Mouse (Mus musculus): ENCODE data around the gene Rpl13.

DNA sequence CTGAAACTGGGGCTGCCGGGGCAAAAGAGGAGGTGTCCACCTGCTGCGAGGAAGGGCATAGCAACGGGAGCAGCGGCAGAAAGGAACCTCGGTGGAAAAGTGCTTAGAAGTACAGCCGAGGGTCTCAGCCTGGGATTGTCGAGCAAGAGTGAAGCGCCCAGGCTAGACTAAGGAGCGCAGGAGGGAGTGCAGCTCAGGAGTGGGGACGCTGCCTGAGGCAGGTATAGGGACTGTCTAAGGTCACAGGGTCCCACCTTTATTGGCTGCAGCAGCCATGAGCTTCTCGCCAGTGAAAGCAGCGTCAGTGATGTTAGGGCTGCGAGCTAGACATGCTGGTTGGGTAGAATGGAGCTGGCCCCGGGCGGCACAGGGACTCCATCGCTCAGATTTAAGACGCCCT lies 15.6 kb downstream of the Rpl13 start:
- no peak for TF ChIP-seq CTCF (IDR thresholded peaks at IDR 0.05; ENCODE audit: borderline replicate concordance, control insufficient read depth, extremely low read depth, insufficient read depth, low read length, poor library complexity)
- TF ChIP-seq POLR2A (IDR thresholded peaks at IDR 0.05; ENCODE audit: control insufficient read depth, extremely low read depth, insufficient read depth, low read length, poor library complexity) = no peak

All from thymus, adult 2 months (tissue).